8 mouse cellular contexts compared by ENCODE assay signal in the genomic region with DNA sequence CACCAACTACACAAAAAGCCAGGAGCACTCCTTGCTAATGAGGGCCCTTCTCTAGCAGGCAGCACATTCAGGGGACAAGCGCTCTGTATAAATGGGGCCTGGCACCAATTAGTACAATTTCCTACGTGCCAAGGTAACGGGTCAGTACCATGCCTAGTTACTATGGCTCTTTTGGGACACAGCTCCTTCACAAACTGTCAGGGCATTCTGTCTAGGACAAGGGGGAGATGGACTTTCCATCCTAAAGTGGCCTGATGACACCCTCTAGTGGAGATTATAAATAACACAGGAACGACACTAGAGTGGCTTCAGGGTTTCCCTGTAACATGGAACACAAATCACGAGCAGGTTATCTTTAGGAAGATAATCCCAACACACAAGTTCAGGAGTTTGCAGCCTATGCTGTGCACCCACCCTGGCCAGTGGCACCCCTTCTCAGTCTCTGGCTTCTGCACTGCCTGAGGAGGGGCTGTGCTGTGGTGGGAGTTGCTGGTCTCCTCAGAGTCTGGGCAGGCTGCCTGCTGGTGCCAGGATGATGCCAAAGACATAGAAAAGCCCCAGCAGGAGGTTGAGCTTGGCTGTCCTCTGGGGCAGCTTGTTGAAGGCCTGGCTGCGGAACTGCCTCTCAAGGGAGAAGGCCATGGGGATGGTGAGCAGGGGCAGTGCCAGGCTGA. TPM values are rescaled to one million over a fixed set of nuclear protein-coding genes. Genes with fewer than 3 reads are reported as not detected.
DNase-seq lines count a peak whose midpoint lies in the region; ATAC-seq and TF ChIP-seq lines count a peak whose summit lies in the region.

No protein-coding gene starts in this region.

- no peak overlapping the region for H3K27ac ChIP-seq in liver, postnatal 0 days (ENCODE audit: low read depth)
- peak overlapping the region; percentile 21; the same call in 1 of the 2 replicates for H3K27ac ChIP-seq in hindbrain, embryonic 16.5 days (ENCODE audit: low read depth, low read length)
- 0 out of 2 replicates have a peak overlapping the region, but pooled peaks have one; percentile 5 for H3K27ac ChIP-seq in neural tube, embryonic 13.5 days (replicated peaks)

- no peak for DNase-seq in liver, postnatal 0 days
- no peak for DNase-seq in liver
- DNase-seq in cerebellum, postnatal 36 days: peak; percentile 37 to 45
- no peak for DNase-seq in adrenal gland, postnatal 4 days (ENCODE audit: low spot score in 2 of 2)
- no peak for DNase-seq in heart, adult 8-10 months (ENCODE audit: low spot score)
- DNase-seq in kidney, adult 18-20 months: no peak

- TF ChIP-seq CTCF in liver, postnatal 0 days (IDR thresholded peaks at IDR 0.05; ENCODE audit: low read depth): peak; percentile 53

- no peak overlapping the region for H3K4me3 ChIP-seq in liver, postnatal 0 days (ENCODE audit: low read depth, low read length)
- H3K4me3 ChIP-seq in hindbrain, embryonic 16.5 days (ENCODE audit: low read length): no peak overlapping the region
- no peak overlapping the region for H3K4me3 ChIP-seq in neural tube, embryonic 13.5 days

- WGBS in liver, postnatal 0 days (ENCODE audit: insufficient replicate concordance): 69% methylated on average over 6 of the region's 6 CpGs
- WGBS in hindbrain, embryonic 16.5 days: 43% methylated on average over 6 of the region's 6 CpGs
- WGBS in neural tube, embryonic 13.5 days: 50% methylated on average over 6 of the region's 6 CpGs

- no peaks in the 10 kb centered on the region for H3K27me3 ChIP-seq in liver, postnatal 0 days (ENCODE audit: insufficient read depth, low read length)
- no peaks in the 10 kb centered on the region for H3K27me3 ChIP-seq in hindbrain, embryonic 16.5 days (replicated peaks; ENCODE audit: control insufficient read depth, insufficient read depth, low read length)
- no peaks in the 10 kb centered on the region for H3K27me3 ChIP-seq in neural tube, embryonic 13.5 days

- no peak for ATAC-seq in liver, postnatal 0 days
- peak; percentile 91 for ATAC-seq in hindbrain, embryonic 16.5 days
- peak; percentile 47; the same call in 1 of the 2 replicates for ATAC-seq in neural tube, embryonic 13.5 days (ENCODE audit: low read depth)

- H3K9me3 ChIP-seq in liver, postnatal 0 days (ENCODE audit: low read length): no peaks in the 10 kb centered on the region
- no peaks in the 10 kb centered on the region for H3K9me3 ChIP-seq in hindbrain, embryonic 16.5 days (ENCODE audit: control insufficient read depth, low read length)
- no peaks in the 10 kb centered on the region for H3K9me3 ChIP-seq in neural tube, embryonic 13.5 days

- no peak overlapping the region for H3K9ac ChIP-seq in liver, postnatal 0 days (replicated peaks)
- no peak overlapping the region for H3K9ac ChIP-seq in hindbrain, embryonic 16.5 days (ENCODE audit: low read depth, low read length)
- H3K9ac ChIP-seq in neural tube, embryonic 13.5 days: 0 out of 2 replicates have a peak overlapping the region, but pooled peaks have one; percentile 17

- peaks cover 4% of the 10 kb centered on the region for H3K4me1 ChIP-seq in liver, postnatal 0 days (ENCODE audit: insufficient read depth)
- no peaks in the 10 kb centered on the region; the same call in 1 of the 2 replicates for H3K4me1 ChIP-seq in hindbrain, embryonic 16.5 days (ENCODE audit: control insufficient read depth, insufficient read depth, low read depth, low read length)
- H3K4me1 ChIP-seq in neural tube, embryonic 13.5 days (replicated peaks): peaks cover 30% of the 10 kb centered on the region

- no peak overlapping the region for H3K4me2 ChIP-seq in liver, postnatal 0 days (ENCODE audit: low read depth, low read length)
- no peak overlapping the region for H3K4me2 ChIP-seq in hindbrain, embryonic 16.5 days (ENCODE audit: low read length)
- no peak overlapping the region for H3K4me2 ChIP-seq in neural tube, embryonic 13.5 days

- peaks cover 7% of the 10 kb centered on the region for H3K36me3 ChIP-seq in liver, postnatal 0 days (replicated peaks; ENCODE audit: insufficient read depth, low read length)
- H3K36me3 ChIP-seq in hindbrain, embryonic 16.5 days (ENCODE audit: control insufficient read depth, insufficient read depth, low read length): no peaks in the 10 kb centered on the region
- no peaks in the 10 kb centered on the region for H3K36me3 ChIP-seq in neural tube, embryonic 13.5 days

- TF ChIP-seq EP300 in liver, postnatal 0 days (IDR thresholded peaks at IDR 0.05; ENCODE audit: low read depth): no peak

RNA-seq across cellular contexts. Expression of gene Ubiad1, which starts 8.8 kb away (rescaled TPM):
- 10.2 and 10.5 TPM in 2 replicates for polyA plus RNA-seq in liver, postnatal 0 days (2015; fragmentation: Nextera tagmentation; extraction: Ambion mirVana)
- 19.6 and 20.6 TPM in 2 replicates for polyA plus RNA-seq in hindbrain, embryonic 16.5 days (2015; fragmentation: Nextera tagmentation; extraction: Ambion mirVana)
- 15.0 and 19.0 TPM in 2 replicates for polyA plus RNA-seq in neural tube, embryonic 13.5 days (2015; fragmentation: Nextera tagmentation; extraction: Ambion mirVana)
- 10 to 100 TPM; 18.2 to 19.6 TPM for total RNA-seq in adrenal gland, postnatal 4 days (2021)
- 10 to 100 TPM; 14.7 to 19.5 (median 16.1) TPM for total RNA-seq in heart, adult 8-10 months (2022)

RNA-seq across cellular contexts. Expression of gene Mtor, which starts 12.6 kb away (rescaled TPM):
- polyA plus RNA-seq in liver, postnatal 0 days (2015; fragmentation: Nextera tagmentation; extraction: Ambion mirVana): 12.3 and 13.0 TPM in 2 replicates
- 20.6 and 22.7 TPM in 2 replicates for polyA plus RNA-seq in hindbrain, embryonic 16.5 days (2015; fragmentation: Nextera tagmentation; extraction: Ambion mirVana)
- polyA plus RNA-seq in neural tube, embryonic 13.5 days (2015; fragmentation: Nextera tagmentation; extraction: Ambion mirVana): 21.4 and 23.0 TPM in 2 replicates
- total RNA-seq in adrenal gland, postnatal 4 days (2021): 10 to 100 TPM; 66.3 to 67.1 TPM
- 10 to 100 TPM; 43.9 to 59.9 (median 52.8) TPM for total RNA-seq in heart, adult 8-10 months (2022)

Comparison
In these comparisons a context has a peak if more than half of its experiments do, and no peak if none do; other contexts are left out.
1. DNase-seq: peak in cerebellum, postnatal 36 days (2 of 2); none in liver, postnatal 0 days (single experiment), liver (single experiment), adrenal gland, postnatal 4 days (0 of 2), heart, adult 8-10 months (single experiment) and kidney, adult 18-20 months (single experiment).